Mouse (Mus musculus): ENCODE results near the gene Ppp1r12b. TPM values are rescaled to one million over a fixed set of nuclear protein-coding genes. Genes with fewer than 3 reads are reported as not detected.

Ppp1r12b gene
- polyA plus RNA-seq, 1 experiment, result 6.1 TPM

- H3K27me3 ChIP-seq (ENCODE audit: control insufficient read depth, insufficient read depth, low read length), result no peaks in the 10 kb centered on the region
- no peak for TF ChIP-seq CTCF (IDR thresholded peaks at IDR 0.05; ENCODE audit: extremely low read depth, insufficient read depth, insufficient read length, insufficient replicate concordance)
- TF ChIP-seq POLR2A (IDR thresholded peaks at IDR 0.05; ENCODE audit: low read depth, low read length), result no peak
- 91% methylated on average over 6 of the region's 6 CpGs for WGBS
- no peak for DNase-seq (ENCODE audit: low read depth in 1 of 2, low spot score in 2 of 2)
- H3K36me3 ChIP-seq (ENCODE audit: control insufficient read depth, insufficient read depth, low read length), result no peaks in the 10 kb centered on the region
- H3K4me1 ChIP-seq (ENCODE audit: control insufficient read depth, insufficient read depth, insufficient read length), result no peaks in the 10 kb centered on the region
- no peak overlapping the region for H3K27ac ChIP-seq (ENCODE audit: insufficient read depth, low read length)
- no peak overlapping the region for H3K4me3 ChIP-seq (ENCODE audit: extremely low read depth, insufficient read depth, insufficient read length)
Measured at GRCm38 (mm10) chr1:134824896-134825295, 130.8 kb downstream of the Ppp1r12b start.

- no peak for DNase-seq (ENCODE audit: low read depth in 1 of 2, low spot score in 2 of 2)
- H3K27me3 ChIP-seq (ENCODE audit: control insufficient read depth, insufficient read depth, low read length), result no peaks in the 10 kb centered on the region
- no peak for TF ChIP-seq POLR2A (IDR thresholded peaks at IDR 0.05; ENCODE audit: low read depth, low read length)
- TF ChIP-seq CTCF (IDR thresholded peaks at IDR 0.05; ENCODE audit: extremely low read depth, insufficient read depth, insufficient read length, insufficient replicate concordance), result no peak
- H3K4me3 ChIP-seq (ENCODE audit: extremely low read depth, insufficient read depth, insufficient read length), result no peak overlapping the region
- H3K27ac ChIP-seq (ENCODE audit: insufficient read depth, low read length), result no peak overlapping the region
- H3K4me1 ChIP-seq (ENCODE audit: control insufficient read depth, insufficient read depth, insufficient read length), result no peaks in the 10 kb centered on the region
- WGBS, result 90% methylated on average over 7 of the region's 7 CpGs
- H3K36me3 ChIP-seq (ENCODE audit: control insufficient read depth, insufficient read depth, low read length), result no peaks in the 10 kb centered on the region
Measured at GRCm38 (mm10) chr1:134823842-134824241, 131.9 kb downstream of the Ppp1r12b start.

GRCm38 (mm10) chr1:134823323-134823722, 132.4 kb downstream of the Ppp1r12b start:
- no peak for DNase-seq (ENCODE audit: low read depth in 1 of 2, low spot score in 2 of 2)
- Histone ChIP-seq H3K27ac (ENCODE audit: insufficient read depth, low read length) (no peak overlapping the region), H3K27me3 (ENCODE audit: control insufficient read depth, insufficient read depth, low read length) (no peaks in the 10 kb centered on the region), H3K36me3 (ENCODE audit: control insufficient read depth, insufficient read depth, low read length) (no peaks in the 10 kb centered on the region), H3K4me3 (ENCODE audit: extremely low read depth, insufficient read depth, insufficient read length) (no peak overlapping the region), H3K4me1 (ENCODE audit: control insufficient read depth, insufficient read depth, insufficient read length) (no peaks in the 10 kb centered on the region)
- WGBS, result 93% methylated on average over 8 of the region's 8 CpGs
- TF ChIP-seq POLR2A (IDR thresholded peaks at IDR 0.05; ENCODE audit: low read depth, low read length), result no peak
- no peak for TF ChIP-seq CTCF (IDR thresholded peaks at IDR 0.05; ENCODE audit: extremely low read depth, insufficient read depth, insufficient read length, insufficient replicate concordance)

- H3K36me3 ChIP-seq (ENCODE audit: control insufficient read depth, insufficient read depth, low read length), result no peaks in the 10 kb centered on the region
- H3K27me3 ChIP-seq (ENCODE audit: control insufficient read depth, insufficient read depth, low read length), result no peaks in the 10 kb centered on the region
- H3K4me1 ChIP-seq (ENCODE audit: control insufficient read depth, insufficient read depth, insufficient read length), result no peaks in the 10 kb centered on the region
- H3K27ac ChIP-seq (ENCODE audit: insufficient read depth, low read length), result no peak overlapping the region
- WGBS, result 84% methylated on average over 3 of the region's 3 CpGs
- DNase-seq (ENCODE audit: low read depth in 1 of 2, low spot score in 2 of 2), result no peak
- H3K4me3 ChIP-seq (ENCODE audit: extremely low read depth, insufficient read depth, insufficient read length), result no peak overlapping the region
- no peak for TF ChIP-seq POLR2A (IDR thresholded peaks at IDR 0.05; ENCODE audit: low read depth, low read length)
Measured at GRCm38 (mm10) chr1:134820882-134821281, 134.9 kb downstream of the Ppp1r12b start.

- Histone ChIP-seq H3K27ac (ENCODE audit: insufficient read depth, low read length) (no peak overlapping the region), H3K36me3 (ENCODE audit: control insufficient read depth, insufficient read depth, low read length) (no peaks in the 10 kb centered on the region)
- 96% methylated on average over 11 of the region's 11 CpGs for WGBS
Measured at GRCm38 (mm10) chr1:134819196-134819595, 136.5 kb downstream of the Ppp1r12b start.

GRCm38 (mm10) chr1:134818716-134819115, 137.0 kb downstream of the Ppp1r12b start:
- TF ChIP-seq CTCF (IDR thresholded peaks at IDR 0.05; ENCODE audit: extremely low read depth, insufficient read depth, insufficient read length, insufficient replicate concordance) (no peak), POLR2A (IDR thresholded peaks at IDR 0.05; ENCODE audit: low read depth, low read length) (no peak)
- Histone ChIP-seq H3K27ac (ENCODE audit: insufficient read depth, low read length) (no peak overlapping the region), H3K4me3 (ENCODE audit: extremely low read depth, insufficient read depth, insufficient read length) (no peak overlapping the region)

More at GRCm38 (mm10) chr1:134819196-134819595, 136.5 kb downstream of the Ppp1r12b start:
- no peaks in the 10 kb centered on the region for H3K27me3 ChIP-seq (ENCODE audit: control insufficient read depth, insufficient read depth, low read length)
- DNase-seq (ENCODE audit: low read depth in 1 of 2, low spot score in 2 of 2), result no peak
- H3K4me1 ChIP-seq (ENCODE audit: control insufficient read depth, insufficient read depth, insufficient read length), result no peaks in the 10 kb centered on the region
- TF ChIP-seq POLR2A (IDR thresholded peaks at IDR 0.05; ENCODE audit: low read depth, low read length) (no peak), CTCF (IDR thresholded peaks at IDR 0.05; ENCODE audit: extremely low read depth, insufficient read depth, insufficient read length, insufficient replicate concordance) (no peak)
- H3K4me3 ChIP-seq (ENCODE audit: extremely low read depth, insufficient read depth, insufficient read length), result no peak overlapping the region

GRCm38 (mm10) chr1:134817916-134818595, 137.7 kb downstream of the Ppp1r12b start:
- Histone ChIP-seq H3K27ac (ENCODE audit: insufficient read depth, low read length) (no peak overlapping the region), H3K36me3 (ENCODE audit: control insufficient read depth, insufficient read depth, low read length) (no peaks in the 10 kb centered on the region), H3K4me1 (ENCODE audit: control insufficient read depth, insufficient read depth, insufficient read length) (no peaks in the 10 kb centered on the region), H3K4me3 (ENCODE audit: extremely low read depth, insufficient read depth, insufficient read length) (no peak overlapping the region), H3K27me3 (ENCODE audit: control insufficient read depth, insufficient read depth, low read length) (no peaks in the 10 kb centered on the region)
- no peak for TF ChIP-seq POLR2A (IDR thresholded peaks at IDR 0.05; ENCODE audit: low read depth, low read length)
- TF ChIP-seq CTCF (IDR thresholded peaks at IDR 0.05; ENCODE audit: extremely low read depth, insufficient read depth, insufficient read length, insufficient replicate concordance), result no peak
- 94% methylated on average over 6 of the region's 6 CpGs for WGBS
- no peak for DNase-seq (ENCODE audit: low read depth in 1 of 2, low spot score in 2 of 2)

More at GRCm38 (mm10) chr1:134818716-134819115, 137.0 kb downstream of the Ppp1r12b start:
- Histone ChIP-seq H3K27me3 (ENCODE audit: control insufficient read depth, insufficient read depth, low read length) (no peaks in the 10 kb centered on the region), H3K36me3 (ENCODE audit: control insufficient read depth, insufficient read depth, low read length) (no peaks in the 10 kb centered on the region), H3K4me1 (ENCODE audit: control insufficient read depth, insufficient read depth, insufficient read length) (no peaks in the 10 kb centered on the region)
- 95% methylated on average over 3 of the region's 3 CpGs for WGBS
- no peak for DNase-seq (ENCODE audit: low read depth in 1 of 2, low spot score in 2 of 2)

Measured in spleen, adult 2 months (tissue).